Mouse (Mus musculus) lung, adult 2 months (tissue): ENCODE measurements around the gene Slc8a3.

Experiments
- CTCF ChIP-seq: fragments of 200-500 bp; IDR thresholded peaks from 2 replicates; pipeline ENCODE4 v1.5.1; 2011; ENCODE audit warnings: mild to moderate bottlenecking, low read length, control low read depth; ENCODE audit not compliant: insufficient read depth
- POLR2A ChIP-seq: fragments of 200-500 bp; IDR thresholded peaks from 2 replicates; pipeline ENCODE4 v1.6.1; 2011; ENCODE audit warnings: low read depth, mild to moderate bottlenecking, control low read depth, low read length, borderline replicate concordance; ENCODE audit errors: extremely low read depth

GRCm38 (mm10) chr12:81182073-81182472 lies 150.9 kb downstream of the Slc8a3 start:
- TF ChIP-seq CTCF (peak; percentile 70), POLR2A (no peak)
